Mouse (Mus musculus) CH12.LX (cell line): Measurements from ENCODE around the gene Gmfg. TPM values are rescaled to one million over a fixed set of nuclear protein-coding genes. Genes with fewer than 3 reads are reported as not detected.

Source experiments
- DNase-seq: peaks from one replicate; pipeline ENCODE4 v3.0.0-alpha.2; 2013; ENCODE audit errors: extremely low read depth
- H3K27ac ChIP-seq: 2 replicates; pipeline ENCODE4 v1.5.1; 2012; ENCODE audit warnings: low read depth, mild to moderate bottlenecking, control low read depth, moderate library complexity; ENCODE audit not compliant: insufficient read depth
- H3K27me3 ChIP-seq: replicated peaks from 2 replicates; pipeline ENCODE3; 2012; ENCODE audit warnings: inconsistent platforms
- H3K36me3 ChIP-seq, 2 experiments: replicated peaks in 1 of 2; 2 replicates each; pipeline versions ENCODE3 to v1.6.1; 2012; ENCODE audit warnings: inconsistent platforms in 1 of 2, low read length in 1 of 2, mild to moderate bottlenecking in 1 of 2, mixed read lengths in 1 of 2, moderate library complexity in 1 of 2; ENCODE audit not compliant: control insufficient read depth in 1 of 2, insufficient read depth in 1 of 2
- H3K4me1 ChIP-seq, 2 experiments: 2 replicates each; pipeline ENCODE4 v1.6.1; 2012; ENCODE audit warnings: inconsistent platforms in 1 of 2, moderate library complexity in 1 of 2; ENCODE audit not compliant: insufficient read depth in 2 of 2, control insufficient read depth in 1 of 2
- H3K4me2 ChIP-seq: 2 replicates; pipeline ENCODE4 v1.6.1; 2012; ENCODE audit warnings: low read depth, mild to moderate bottlenecking, control low read depth; ENCODE audit not compliant: poor library complexity, insufficient read depth, severe bottlenecking
- H3K4me3 ChIP-seq, 3 experiments: fragments of 150-350 bp in 1 of 3; sonication (generic) in 1 of 3; replicated peaks in 1 of 3; 2 replicates each; pipeline versions ENCODE3 to v1.5.1; 2011 to 2012; ENCODE audit warnings: low read depth in 2 of 3, low read length in 2 of 3, mild to moderate bottlenecking in 2 of 3, moderate library complexity in 2 of 3, control low read depth in 1 of 3, improper control_type of control experiment in 1 of 3, inconsistent platforms in 1 of 3, mixed read lengths in 1 of 3; ENCODE audit not compliant: poor library complexity in 1 of 3
- H3K79me2 ChIP-seq: replicated peaks from 2 replicates; pipeline ENCODE4 v1.6.1; 2012; ENCODE audit warnings: mild to moderate bottlenecking, moderate library complexity; ENCODE audit not compliant: control insufficient read depth, poor library complexity, insufficient read depth, severe bottlenecking; ENCODE audit errors: extremely low read depth
- H3K9ac ChIP-seq: 2 replicates; pipeline ENCODE4 v1.6.1; 2012; ENCODE audit warnings: low read depth, mild to moderate bottlenecking, control low read depth, moderate library complexity; ENCODE audit not compliant: insufficient read depth
- H3K9me3 ChIP-seq: replicated peaks from 2 replicates; pipeline ENCODE3; 2012; ENCODE audit warnings: low read length, inconsistent platforms, mixed read lengths
- BHLHE40 ChIP-seq: IDR thresholded peaks from 2 replicates; pipeline ENCODE4 v1.6.1; 2011; ENCODE audit warnings: mild to moderate bottlenecking, low read depth, low read length, improper control_type of control experiment
- CHD1 ChIP-seq: IDR thresholded peaks from 2 replicates; pipeline ENCODE4 v1.6.1; 2012; ENCODE audit warnings: low read depth, low read length, improper control_type of control experiment, inconsistent platforms
- E2F4 ChIP-seq: IDR thresholded peaks from 2 replicates; pipeline ENCODE4 v1.6.1; 2011; ENCODE audit warnings: low read depth, low read length, improper control_type of control experiment; ENCODE audit not compliant: insufficient replicate concordance
- ELF1 ChIP-seq: IDR thresholded peaks from 2 replicates; pipeline ENCODE4 v1.6.1; 2014; ENCODE audit warnings: low read depth, mild to moderate bottlenecking, inconsistent platforms, low read length, improper control_type of control experiment
- EP300 ChIP-seq: IDR thresholded peaks from 2 replicates; pipeline ENCODE4 v1.6.1; 2011; ENCODE audit warnings: low read length, improper control_type of control experiment
- ETS1 ChIP-seq: conservative IDR thresholded peaks from 2 replicates; pipeline ENCODE4 v1.6.1; 2012; ENCODE audit warnings: low read depth, mild to moderate bottlenecking, inconsistent platforms, low read length, improper control_type of control experiment, moderate library complexity
- GABPA ChIP-seq: IDR thresholded peaks from 2 replicates; pipeline ENCODE4 v1.6.1; 2012; ENCODE audit warnings: low read depth, low read length, improper control_type of control experiment, inconsistent platforms; ENCODE audit not compliant: insufficient replicate concordance
- HCFC1 ChIP-seq: IDR thresholded peaks from 2 replicates; pipeline ENCODE4 v1.6.1; 2012; ENCODE audit warnings: low read depth, mild to moderate bottlenecking, inconsistent platforms, low read length, improper control_type of control experiment
- IRF4 ChIP-seq: IDR thresholded peaks from 2 replicates; pipeline ENCODE4 v1.6.1; 2014; ENCODE audit warnings: low read depth, mild to moderate bottlenecking, inconsistent platforms, low read length, improper control_type of control experiment
- JUN ChIP-seq: IDR thresholded peaks from 2 replicates; pipeline ENCODE4 v1.6.1; 2011; ENCODE audit warnings: low read depth, mild to moderate bottlenecking, low read length, improper control_type of control experiment, moderate library complexity; ENCODE audit not compliant: insufficient read depth
- JUND ChIP-seq: conservative IDR thresholded peaks from 2 replicates; pipeline ENCODE4 v1.6.1; 2011; ENCODE audit warnings: low read depth, low read length, improper control_type of control experiment
- MEF2A ChIP-seq: IDR thresholded peaks from 2 replicates; pipeline ENCODE4 v1.6.1; 2014; ENCODE audit warnings: low read depth, mild to moderate bottlenecking, inconsistent platforms, low read length, improper control_type of control experiment, borderline replicate concordance
- MXI1 ChIP-seq: IDR thresholded peaks from 2 replicates; pipeline ENCODE4 v1.6.1; 2011; ENCODE audit warnings: mild to moderate bottlenecking, low read depth, low read length, improper control_type of control experiment
- MYC ChIP-seq: IDR thresholded peaks from 2 replicates; pipeline ENCODE4 v1.6.1; 2011; ENCODE audit warnings: low read depth, mild to moderate bottlenecking, improper control_type of control experiment, low read length
- NELFE ChIP-seq: IDR thresholded peaks from 2 replicates; pipeline ENCODE4 v1.6.1; 2011; ENCODE audit warnings: low read depth, low read length, improper control_type of control experiment
- PAX5 ChIP-seq: IDR thresholded peaks from 2 replicates; pipeline ENCODE4 v1.6.1; 2012; ENCODE audit warnings: low read length, inconsistent platforms, mixed read lengths
- POLR2A ChIP-seq: IDR thresholded peaks from 2 replicates; pipeline ENCODE4 v1.6.1; 2011; ENCODE audit warnings: low read depth, mild to moderate bottlenecking, improper control_type of control experiment, low read length
- POLR2AphosphoS2 ChIP-seq: IDR thresholded peaks from 2 replicates; pipeline ENCODE4 v1.6.1; 2011; ENCODE audit warnings: low read depth, low read length, improper control_type of control experiment
- RAD21 ChIP-seq: IDR thresholded peaks from 2 replicates; pipeline ENCODE4 v1.6.1; 2011; ENCODE audit warnings: low read depth, mild to moderate bottlenecking, low read length, improper control_type of control experiment, moderate library complexity
- RCOR1 ChIP-seq: conservative IDR thresholded peaks from 2 replicates; pipeline ENCODE4 v1.6.1; 2012; ENCODE audit warnings: low read depth, mild to moderate bottlenecking, inconsistent platforms, low read length, improper control_type of control experiment
- SIN3A ChIP-seq: IDR thresholded peaks from 2 replicates; pipeline ENCODE4 v1.6.1; 2012; ENCODE audit warnings: low read length, improper control_type of control experiment, inconsistent platforms
- TBP ChIP-seq: conservative IDR thresholded peaks from 2 replicates; pipeline ENCODE4 v1.6.1; 2011; ENCODE audit warnings: low read depth, low read length, improper control_type of control experiment
- TCF12 ChIP-seq: IDR thresholded peaks from 2 replicates; pipeline ENCODE4 v1.6.1; 2014; ENCODE audit warnings: low read depth, mild to moderate bottlenecking, inconsistent platforms, low read length, improper control_type of control experiment
- UBTF ChIP-seq: IDR thresholded peaks from 2 replicates; pipeline ENCODE4 v1.6.1; 2012; ENCODE audit warnings: low read depth, mild to moderate bottlenecking, inconsistent platforms, low read length, improper control_type of control experiment, moderate library complexity
- USF1 ChIP-seq: IDR thresholded peaks from 2 replicates; pipeline ENCODE4 v1.6.1; 2014; ENCODE audit warnings: low read depth, mild to moderate bottlenecking, inconsistent platforms, low read length, improper control_type of control experiment
- USF2 ChIP-seq: conservative IDR thresholded peaks from 2 replicates; pipeline ENCODE4 v1.6.1; 2011; ENCODE audit warnings: low read depth, low read length, improper control_type of control experiment
- ZKSCAN1 ChIP-seq: IDR thresholded peaks from 2 replicates; pipeline ENCODE4 v1.6.1; 2012; ENCODE audit warnings: low read depth, inconsistent platforms, low read length, improper control_type of control experiment, borderline replicate concordance
- ZNF384 ChIP-seq: IDR thresholded peaks from 2 replicates; pipeline ENCODE4 v1.6.1; 2012; ENCODE audit warnings: low read depth, low read length, improper control_type of control experiment, inconsistent platforms
- dilution Hi-C: fragments of 300-500 bp; cut with MboI; formaldehyde crosslinking; loops from 2 replicates; pipeline ENCODE4 v1.14.3; 2020; ENCODE audit warnings: low sequenced_read_pairs; ENCODE audit not compliant: extremely low pct_unique_long_range_greater_than_20kb, extremely low pct_ligation_motif_present
- in situ Hi-C: fragments of 300-500 bp; cut with MboI; formaldehyde crosslinking; loops from 3 replicates; pipeline ENCODE4 v1.14.3; 2019; ENCODE audit warnings: low sequenced_read_pairs, low pct_ligation_motif_present, low pct_unique_long_range_greater_than_20kb, mixed read lengths
- polyA plus RNA-seq: library from polyadenylated mRNA; unstranded; fragments of >175 nt; gene quantifications from 2 replicates; pipeline ENCODE4 v1.2.1, GENCODE M21; 2012; ENCODE audit warnings: low read depth; ENCODE audit not compliant: insufficient read length
- total RNA-seq, 2 experiments: library from RNA; depleted of rRNA; stranded (reverse); fragments of 300-350 nt in 1 of 2; fragments of >200 nt in 1 of 2; gene quantifications; 2 replicates each; pipeline ENCODE4 v1.2.3; 2012 to 2014

Gene Gmfg
- total and polyA plus RNA-seq, 3 experiments, result 45.1 to 87.9 (median 52.3) TPM

GRCm38 (mm10) chr7:28442688-28443087 lies 5.4 kb downstream of the Gmfg start:
- in situ Hi-C loops (no loop called here), dilution Hi-C loops (no loop called here)
- Histone ChIP-seq H3K36me3 (peaks cover 0 to 16% of the 10 kb centered on the region in 2 experiments), H3K4me1 (peaks cover 16 to 66% of the 10 kb centered on the region in 2 experiments), H3K27ac (peak overlapping the region; percentile 59), H3K9ac (peak overlapping the region; percentile 60), H3K4me3 (no peak overlapping the region), H3K9me3 (no peaks in the 10 kb centered on the region), H3K79me2 (no peaks in the 10 kb centered on the region), H3K27me3 (no peaks in the 10 kb centered on the region), H3K4me2 (peak overlapping the region; percentile 79)
- peak; percentile 60 for DNase-seq
- TF ChIP-seq POLR2A (peak; percentile 37; the same call in 1 of the 2 replicates), MXI1 (peak; percentile 90), ZNF384 (0 out of 2 replicates have a peak, but pooled peaks have one; percentile 1), SIN3A (peak; percentile 79), USF1 (no peak), USF2 (no peak), POLR2AphosphoS2 (no peak), BHLHE40 (no peak), IRF4 (peak; percentile 97), RCOR1 (peak; percentile 38; the same call in 1 of the 2 replicates), MEF2A (peak; percentile 78; the same call in 1 of the 2 replicates), ELF1 (peak; percentile 83), ETS1 (peak; percentile 58), ZKSCAN1 (no peak), EP300 (peak; percentile 75; the same call in 1 of the 2 replicates), E2F4 (no peak), CHD1 (no peak; the same call in 1 of the 2 replicates), NELFE (no peak), RAD21 (no peak), JUN (peak; percentile 50), MYC (no peak), GABPA (no peak), HCFC1 (no peak), UBTF (no peak), JUND (peak; percentile 65), PAX5 (no peak), TBP (no peak), TCF12 (no peak)
